Mouse (Mus musculus) kidney, adult 11 months (tissue): ENCODE measurements around the gene Gm29423.
"Not testable (repeated sequence)": the region's sequence is repeated elsewhere in the genome, so short reads cannot be mapped to it uniquely, and the experiment has no call there.

ENCODE experiments used
- DNase-seq: peaks from one replicate; pipeline ENCODE4 v3.0.0; 2022

Gm29423 gene

GRCm38 (mm10) chrY:70303187-70303586 is at the start of gene Gm29423, which contains the start of gene Gm29644:
Gene Gm29423 (minus strand): TSS chrY:70303287.
Gene Gm29644 (minus strand): TSS chrY:70303343.
- DNase-seq = not testable (repeated sequence)

GRCm38 (mm10) chrY:70273542-70273941 is 29.5 kb downstream of the Gm29423 start, which contains the start of gene Gm21118:
Gene Gm21118 (minus strand): TSS chrY:70273642.
- DNase-seq = not testable (repeated sequence)
